Comparison of ENCODE assay signal across 9 mouse cellular contexts in the genomic region with DNA sequence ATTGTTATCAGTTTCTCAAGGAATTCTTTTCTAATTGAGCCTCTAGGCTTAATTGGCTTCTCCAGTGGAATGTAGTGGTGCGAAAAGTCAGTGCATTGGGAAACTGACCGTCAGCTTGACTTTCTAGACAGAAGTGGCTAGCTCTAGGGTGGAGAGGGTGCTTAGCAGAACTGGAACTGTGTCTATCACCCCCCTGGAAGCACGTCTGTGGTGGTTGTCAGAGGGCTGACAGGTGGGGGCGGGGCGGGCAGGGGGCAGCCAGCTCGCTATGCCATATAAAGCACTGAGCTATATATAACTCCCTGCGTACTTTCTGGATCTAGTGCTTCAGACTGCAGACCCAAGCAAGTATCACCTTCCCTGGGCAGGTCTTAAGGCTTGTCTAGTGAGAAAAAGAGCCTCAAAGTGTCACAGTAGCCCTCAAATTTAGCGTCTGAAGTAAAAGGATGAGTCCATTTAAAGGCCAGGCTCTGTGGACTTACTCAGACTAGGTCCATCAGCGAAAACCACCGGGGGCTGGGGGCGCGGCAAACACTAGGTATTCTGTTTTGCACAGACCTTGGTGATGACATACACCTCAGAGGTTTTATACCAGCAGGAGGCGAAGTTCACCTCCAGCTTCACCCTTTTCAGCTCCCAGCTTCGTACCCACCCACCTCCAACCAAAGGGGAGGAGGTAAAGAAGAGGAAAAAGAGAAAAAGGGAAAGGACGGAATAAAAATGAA. TPM values are rescaled to one million over a fixed set of nuclear protein-coding genes. Genes with fewer than 3 reads are reported as not detected.
A peak's percentile ranks its signal among the peaks of the same experiment; 100 is the strongest.
DNase-seq lines count a peak whose midpoint lies in the region; ATAC-seq and TF ChIP-seq lines count a peak whose summit lies in the region.
"Had no signal": no experiment of that assay in that cellular context is flagged by ENCODE, and none has a peak within 500 bp of the region (broad histone marks: within the 10 kb centered on the region; RNA-seq: fewer than 3 reads in every experiment).

No protein-coding gene starts in this region.

- H3K27ac ChIP-seq in gastrocnemius, adult 2 months: peak overlapping the region; percentile 99
- peak overlapping the region; percentile 99 for H3K27ac ChIP-seq in heart, embryonic 11.5 days (ENCODE audit: low read depth, low read length)
- H3K27ac ChIP-seq in limb, embryonic 12.5 days: peak overlapping the region; percentile 74
- H3K27ac ChIP-seq in neural tube, embryonic 14.5 days (ENCODE audit: low read depth, low read length): no peak overlapping the region

- TF ChIP-seq CTCF in gastrocnemius, adult 2 months (IDR thresholded peaks at IDR 0.05): peak; percentile 41; the same call in 1 of the 2 replicates

- H3K27me3 ChIP-seq in heart, embryonic 11.5 days (ENCODE audit: control insufficient read depth, insufficient read depth, low read length): no peaks in the 10 kb centered on the region
- H3K27me3 ChIP-seq in limb, embryonic 12.5 days: peaks cover 49% of the 10 kb centered on the region
- peaks cover 18% of the 10 kb centered on the region for H3K27me3 ChIP-seq in neural tube, embryonic 14.5 days (ENCODE audit: control insufficient read depth, insufficient read depth, low read length)
- H3K27me3 ChIP-seq: Patski had no signal

- peak overlapping the region; percentile 87 for H3K4me2 ChIP-seq in heart, embryonic 11.5 days
- peak overlapping the region; percentile 84 for H3K4me2 ChIP-seq in limb, embryonic 12.5 days
- peak overlapping the region; percentile 81 for H3K4me2 ChIP-seq in neural tube, embryonic 14.5 days (ENCODE audit: low read depth, low read length)

- intact Hi-C loops in gastrocnemius, adult 2 months (cut with DNase I): loop anchor here (1.0 to 5.0 kb wide), 4 partner anchors 93 to 165 kb away; no protein-coding TSS in a partner anchor
- intact Hi-C loops in gastrocnemius, postnatal 14 days (cut with DNase I; ENCODE audit: low total_unique reads): no loop called here

- ATAC-seq in heart, embryonic 11.5 days (replicated peaks; ENCODE audit: insufficient number of reproducible peaks, low FRiP score, low TSS enrichment): 0 out of 2 replicates have a peak, but pooled peaks have one; percentile 9
- no peak for ATAC-seq in limb, embryonic 12.5 days (ENCODE audit: insufficient number of reproducible peaks, insufficient read depth, low FRiP score, low TSS enrichment, low read depth)
- no peak for ATAC-seq in neural tube, embryonic 14.5 days (ENCODE audit: low read depth)
- ATAC-seq: Patski had no signal

- H3K36me3 ChIP-seq in heart, embryonic 11.5 days (ENCODE audit: control insufficient read depth, insufficient read depth, low read length): peaks cover 6% of the 10 kb centered on the region; the same call in 1 of the 2 replicates
- H3K36me3 ChIP-seq in limb, embryonic 12.5 days: no peaks in the 10 kb centered on the region
- H3K36me3 ChIP-seq in neural tube, embryonic 14.5 days (ENCODE audit: control insufficient read depth, insufficient read depth, low read length): no peaks in the 10 kb centered on the region

- peak overlapping the region; percentile 99 for H3K9ac ChIP-seq in heart, embryonic 11.5 days (ENCODE audit: low read depth, low read length)
- H3K9ac ChIP-seq in limb, embryonic 12.5 days (replicated peaks): peak overlapping the region; percentile 87
- H3K9ac ChIP-seq in neural tube, embryonic 14.5 days (replicated peaks; ENCODE audit: low read depth, low read length): 0 out of 2 replicates have a peak overlapping the region, but pooled peaks have one; percentile 42

- 3% methylated on average over 15 of the region's 15 CpGs for WGBS in heart, embryonic 11.5 days (ENCODE audit: insufficient replicate concordance)
- 7% methylated on average over 15 of the region's 15 CpGs for WGBS in limb, embryonic 12.5 days
- WGBS in neural tube, embryonic 14.5 days: 8% methylated on average over 15 of the region's 15 CpGs

- no peak for DNase-seq in gastrocnemius, adult 2 months
- DNase-seq in gastrocnemius, postnatal 14 days: no peak
- DNase-seq in R1 (ENCODE audit: low read depth, low spot score): peak; percentile 56
- no peak for DNase-seq in left cerebral cortex, adult 18-20 months (ENCODE audit: low spot score in 2 of 2)
- no peak for DNase-seq in spleen, postnatal 36 days (ENCODE audit: low spot score in 2 of 2)

- no peaks in the 10 kb centered on the region for H3K9me3 ChIP-seq in heart, embryonic 11.5 days (replicated peaks; ENCODE audit: control insufficient read depth, low read length)
- no peaks in the 10 kb centered on the region for H3K9me3 ChIP-seq in limb, embryonic 12.5 days
- no peaks in the 10 kb centered on the region for H3K9me3 ChIP-seq in neural tube, embryonic 14.5 days (ENCODE audit: control insufficient read depth, low read length)

- H3K4me1 ChIP-seq in heart, embryonic 11.5 days (ENCODE audit: control insufficient read depth, insufficient read depth, low read length): peaks cover 15% of the 10 kb centered on the region
- peaks cover 56% of the 10 kb centered on the region for H3K4me1 ChIP-seq in limb, embryonic 12.5 days (replicated peaks)
- H3K4me1 ChIP-seq in neural tube, embryonic 14.5 days (ENCODE audit: control insufficient read depth, insufficient read depth, low read length): peaks cover 19% of the 10 kb centered on the region

- H3K4me3 ChIP-seq in gastrocnemius, adult 2 months: peak overlapping the region; percentile 91
- peak overlapping the region; percentile 86 for H3K4me3 ChIP-seq in heart, embryonic 11.5 days (ENCODE audit: low read depth, low read length)
- peak overlapping the region; percentile 67 for H3K4me3 ChIP-seq in limb, embryonic 12.5 days (replicated peaks)
- H3K4me3 ChIP-seq in neural tube, embryonic 14.5 days (ENCODE audit: low read depth, low read length): peak overlapping the region; percentile 44; the same call in 1 of the 2 replicates

RNA-seq across cellular contexts. Expression of a gene that starts 2.2 kb away (rescaled TPM):
- total RNA-seq in gastrocnemius, adult 2 months (2021): over 10,000 TPM; 18,374 to 28,065 TPM
- over 10,000 TPM; 23,393 to 24,139 TPM for total RNA-seq in gastrocnemius, postnatal 14 days (2021)
- polyA plus RNA-seq in heart, embryonic 11.5 days (2014; fragmentation: Nextera tagmentation; extraction: Ambion mirVana): 4,955 and 5,093 TPM in 2 replicates
- polyA plus RNA-seq in limb, embryonic 12.5 days (2016; fragmentation: Nextera tagmentation; extraction: Ambion mirVana): 555 and 579 TPM in 2 replicates
- 139 and 205 TPM in 2 replicates for polyA plus RNA-seq in neural tube, embryonic 14.5 days (2014; fragmentation: Nextera tagmentation; extraction: Ambion mirVana)
- total RNA-seq in left cerebral cortex, adult 18-20 months (2021): 100 to 1,000 TPM; 234 to 249 TPM

Comparison
In these comparisons a context has a peak if more than half of its experiments do, and no peak if none do; other contexts are left out.
1. H3K9ac ChIP-seq: peak in every context shown above with its lines; median percentile 99 in heart, embryonic 11.5 days; 87 in limb, embryonic 12.5 days; 42 in neural tube, embryonic 14.5 days.
2. RNA of a gene that starts 2.2 kb away (total RNA-seq): 18,374 to 28,065 TPM in gastrocnemius, adult 2 months and 23,393 to 24,139 TPM in gastrocnemius, postnatal 14 days; 234 to 249 TPM in left cerebral cortex, adult 18-20 months; every median in the first group is over 10 times any median in the second.
3. Peak in every context shown above with its lines, with median percentiles within 50 percentile points of each other: H3K4me3 ChIP-seq and H3K4me2 ChIP-seq.